Mouse (Mus musculus) thymus, adult 2 months (tissue): ENCODE results near the gene Mthfd1l.

Source experiments
- CTCF ChIP-seq: fragments of 200-500 bp; IDR thresholded peaks from 2 replicates; pipeline ENCODE4 v1.5.1; 2012; ENCODE audit warnings: mild to moderate bottlenecking, control low read depth, low read length, moderate library complexity, borderline replicate concordance; ENCODE audit not compliant: control insufficient read depth, poor library complexity, insufficient read depth; ENCODE audit errors: extremely low read depth
- POLR2A ChIP-seq: fragments of 200-500 bp; IDR thresholded peaks from 2 replicates; pipeline ENCODE4 v1.6.1; 2012; ENCODE audit warnings: mild to moderate bottlenecking, low read length, control low read depth, moderate library complexity; ENCODE audit not compliant: control insufficient read depth, poor library complexity, insufficient read depth; ENCODE audit errors: extremely low read depth

- TF ChIP-seq POLR2A (no peak), CTCF (no peak)
Measured at GRCm38 (mm10) chr10:4105676-4106528, 133.0 kb downstream of the Mthfd1l start.
